Mouse (Mus musculus): ENCODE data around the gene Chpf2.

DNA sequence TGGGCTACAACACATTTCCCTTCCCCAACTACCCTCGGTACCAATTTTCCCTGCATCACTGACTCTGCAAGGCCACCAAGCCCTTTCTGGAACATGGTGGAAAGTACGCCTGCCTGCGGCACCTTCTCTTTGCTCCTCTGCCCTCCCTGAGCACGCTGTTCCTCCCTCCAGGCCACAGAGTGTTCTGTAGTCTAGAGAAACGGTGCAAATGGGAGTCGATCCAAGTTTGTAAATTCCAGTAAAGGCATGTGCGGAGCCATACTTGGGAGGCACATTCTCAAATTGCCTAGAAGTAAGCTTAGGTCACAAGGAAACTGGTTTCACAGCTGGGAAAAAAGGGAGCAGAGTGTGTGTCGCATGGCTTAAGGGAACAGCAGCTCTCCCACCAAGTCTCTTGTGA is 33.6 kb downstream of the Chpf2 start:
- TF ChIP-seq CTCF (IDR thresholded peaks at IDR 0.05; ENCODE audit: extremely low read depth, insufficient read length, insufficient replicate concordance, low read depth, low read length), result no peak
- TF ChIP-seq POLR2A (IDR thresholded peaks at IDR 0.05; ENCODE audit: low read depth, low read length), result no peak
